Mouse (Mus musculus): ENCODE data around the gene Mettl6.

- no peak for TF ChIP-seq CTCF (IDR thresholded peaks at IDR 0.05; ENCODE audit: insufficient read depth, low read length)
- TF ChIP-seq POLR2A (IDR thresholded peaks at IDR 0.05; ENCODE audit: borderline replicate concordance, extremely low read depth, low read depth, low read length): no peak
Observed at GRCm38 (mm10) chr14:31482417-31482816, 12.4 kb downstream of the Mettl6 start.
